Mouse (Mus musculus) right cerebral cortex, postnatal 25 days (tissue): ENCODE data around the gene Tm9sf4.

ENCODE experiments used
- DNase-seq: peaks from one replicate; pipeline ENCODE4 v3.0.0; 2022

Gene Tm9sf4

DNA sequence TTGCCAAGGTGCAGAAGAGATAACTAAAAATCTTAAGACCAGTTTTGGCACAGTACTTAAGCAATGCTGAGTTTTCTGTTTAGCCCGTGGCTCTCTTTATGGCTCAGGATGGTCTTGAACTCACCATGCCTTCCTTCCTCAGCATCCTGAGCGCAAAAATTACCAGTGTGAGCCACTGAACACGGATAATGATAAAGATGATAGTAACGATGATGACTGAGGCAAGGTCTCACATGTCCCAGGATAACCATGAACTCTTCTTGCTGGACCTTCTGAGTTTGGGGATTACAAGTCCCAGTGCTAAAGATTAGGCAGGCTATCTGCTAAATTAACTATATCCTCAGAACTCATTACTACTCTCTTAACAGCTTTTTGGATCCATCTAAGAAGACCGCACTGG lies 970 bp upstream of the Tm9sf4 start:
- DNase-seq: no peak

- no peak for DNase-seq
Measured at GRCm38 (mm10) chr2:153161684-153162080, 579 bp downstream of the Tm9sf4 start.

- DNase-seq: no peak
Measured at GRCm38 (mm10) chr2:153167136-153167535, 6.0 kb downstream of the Tm9sf4 start.

GRCm38 (mm10) chr2:153168134-153168820 lies 7.2 kb downstream of the Tm9sf4 start:
- no peak for DNase-seq

DNA sequence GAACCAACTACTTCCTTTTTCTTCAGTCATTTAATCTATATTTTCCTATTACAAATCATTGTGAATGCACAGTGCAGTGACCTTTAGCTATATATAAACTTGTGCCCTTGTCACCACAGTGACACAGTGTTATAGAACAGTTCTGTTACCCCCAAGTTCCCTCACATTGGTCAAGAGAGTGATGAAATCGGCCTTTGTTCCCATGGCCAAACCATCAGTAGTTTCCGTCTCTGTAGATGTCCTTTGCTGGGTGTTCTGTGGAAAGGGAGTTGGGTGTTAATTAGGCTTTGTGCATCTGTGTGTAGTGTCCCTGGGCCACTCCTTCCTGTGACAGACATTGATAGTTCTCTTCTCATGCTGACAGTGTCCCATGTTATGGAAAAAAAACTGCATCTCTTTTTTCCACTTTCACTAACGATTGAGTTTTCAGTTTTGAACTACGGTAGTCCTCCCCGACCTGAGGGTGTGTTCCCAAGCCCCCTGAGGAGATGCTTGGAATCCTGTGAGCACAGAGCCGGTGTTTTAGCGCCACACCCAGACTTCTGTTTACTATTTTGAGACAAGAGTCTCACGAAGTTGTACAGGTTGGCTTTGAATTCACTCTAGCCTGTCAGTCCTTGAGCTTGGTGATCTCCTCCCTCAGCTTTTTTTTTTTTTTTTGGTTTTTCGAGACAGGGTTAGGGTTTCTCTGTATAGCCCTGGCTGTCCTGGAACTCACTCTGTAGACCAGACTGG lies 9.6 kb downstream of the Tm9sf4 start:
- no peak for DNase-seq

- no peak for DNase-seq
Measured at GRCm38 (mm10) chr2:153171966-153172365, 10.9 kb downstream of the Tm9sf4 start.

DNA sequence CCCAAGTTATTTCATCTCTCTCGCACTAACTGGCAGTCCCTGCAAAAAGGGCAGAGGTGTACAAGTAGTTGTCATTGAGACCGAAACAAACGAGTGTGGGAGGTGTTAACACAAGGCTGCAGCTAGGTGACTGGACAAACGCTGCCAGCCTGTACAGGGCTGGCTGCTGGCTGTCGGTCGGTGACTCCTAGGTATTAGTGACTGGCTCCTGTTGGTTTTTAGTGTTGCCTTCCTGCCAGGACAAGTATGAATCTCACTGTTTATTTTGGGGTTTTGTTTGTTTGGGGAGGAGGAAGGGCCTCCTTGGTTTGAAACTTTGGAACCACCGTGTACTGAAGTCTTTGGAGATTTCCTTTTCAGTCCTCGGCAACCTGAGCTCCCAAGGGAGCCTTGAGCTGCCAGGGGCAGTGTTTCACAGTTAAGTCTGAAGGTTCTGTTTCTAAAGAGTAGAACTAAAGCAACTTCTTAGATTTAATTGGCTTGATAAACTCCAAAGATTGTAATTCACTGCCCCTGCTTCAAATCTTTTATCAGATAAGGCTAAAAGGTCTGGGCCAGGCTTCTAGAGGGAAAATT lies 15.0 kb downstream of the Tm9sf4 start:
- DNase-seq: no peak

GRCm38 (mm10) chr2:153177188-153177587 lies 16.1 kb downstream of the Tm9sf4 start:
- DNase-seq: no peak

DNA sequence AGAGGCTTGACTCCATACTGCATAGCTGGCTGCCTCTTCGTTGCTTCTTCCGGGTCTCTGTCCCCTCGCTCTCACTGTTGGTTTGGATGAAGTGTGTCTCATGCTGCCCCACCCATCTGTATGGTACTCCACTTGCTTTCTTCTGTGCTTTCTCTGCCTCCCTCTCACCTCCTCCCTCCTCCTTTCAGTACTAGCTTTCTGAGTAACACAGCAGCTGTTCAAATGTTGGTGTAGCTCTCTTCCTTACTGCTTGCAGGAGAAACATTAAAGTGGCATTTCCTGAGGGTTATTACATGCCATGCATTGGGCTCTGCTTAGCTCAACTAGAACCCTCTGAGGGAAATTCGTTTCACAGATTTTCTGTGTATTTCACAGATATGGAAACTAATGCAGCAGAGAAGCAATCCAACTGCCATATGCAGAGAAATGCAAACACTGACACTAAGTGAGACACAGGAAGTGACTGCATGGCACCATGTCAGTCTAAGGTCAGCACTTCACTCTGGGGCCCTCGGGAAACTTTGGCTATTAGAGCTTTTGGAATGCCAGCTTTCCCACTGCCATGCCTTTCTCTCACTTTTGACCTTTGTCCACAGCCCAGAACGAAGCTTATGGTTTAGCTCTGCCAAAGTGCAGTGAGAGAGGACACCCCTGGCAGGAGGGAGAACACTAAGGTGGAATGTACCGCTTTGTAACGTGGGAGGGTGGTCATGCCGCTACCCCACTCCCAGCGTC lies 18.2 kb downstream of the Tm9sf4 start:
- peak; percentile 21 for DNase-seq

- no peak for DNase-seq
Measured at GRCm38 (mm10) chr2:153179961-153180360, 18.9 kb downstream of the Tm9sf4 start.

- no peak for DNase-seq
Measured at GRCm38 (mm10) chr2:153186176-153186591, 25.1 kb downstream of the Tm9sf4 start.

- DNase-seq: no peak
Measured at GRCm38 (mm10) chr2:153187848-153188247, 26.7 kb downstream of the Tm9sf4 start.

DNA sequence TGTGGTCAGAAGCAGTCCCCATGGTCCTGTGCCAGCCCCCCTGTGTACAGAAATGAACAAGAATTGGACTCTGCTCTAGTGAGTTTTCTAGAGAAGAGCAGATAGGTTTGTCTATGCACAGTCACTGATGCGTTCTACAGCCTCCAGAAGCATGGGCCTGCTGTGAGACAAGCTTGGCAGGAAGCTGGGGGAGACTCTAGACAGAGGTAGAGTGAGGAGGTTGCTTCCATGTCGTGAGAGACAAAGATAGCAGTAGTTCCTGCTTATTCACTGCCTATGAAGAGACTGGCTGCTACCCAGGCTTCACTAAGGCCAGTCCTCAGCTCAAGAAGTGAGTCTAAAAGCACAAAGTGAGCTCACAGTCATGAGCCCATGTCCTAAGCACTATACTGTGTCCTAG lies 30.1 kb downstream of the Tm9sf4 start:
- no peak for DNase-seq

- no peak for DNase-seq
Measured at GRCm38 (mm10) chr2:153194255-153194654, 33.2 kb downstream of the Tm9sf4 start.

DNA sequence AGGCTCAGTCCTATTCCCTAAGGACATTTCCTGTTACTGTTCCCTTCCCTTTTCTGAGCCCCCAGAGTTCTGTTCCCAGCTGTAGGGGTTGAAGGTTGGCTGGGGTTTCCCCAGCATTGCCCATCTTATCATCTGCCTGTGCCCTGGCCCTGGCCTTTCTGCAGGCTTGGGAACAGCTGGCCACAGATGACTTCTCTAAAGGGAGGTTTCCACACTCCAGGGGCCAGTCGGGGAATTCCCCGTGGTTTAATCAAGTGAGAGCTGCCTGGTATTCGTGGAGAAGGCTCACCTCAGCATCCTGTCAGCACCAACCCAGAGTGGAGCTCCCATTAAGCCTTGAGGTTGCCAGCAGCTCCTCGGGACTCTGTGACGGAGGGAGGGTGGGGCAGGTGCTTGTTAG lies 37.4 kb downstream of the Tm9sf4 start:
- DNase-seq: no peak

GRCm38 (mm10) chr2:153199114-153199513 lies 38.0 kb downstream of the Tm9sf4 start:
- DNase-seq: no peak

GRCm38 (mm10) chr2:153202766-153203165 lies 41.7 kb downstream of the Tm9sf4 start:
- no peak for DNase-seq

- no peak for DNase-seq
Measured at GRCm38 (mm10) chr2:153208149-153208548, 47.0 kb downstream of the Tm9sf4 start.

DNA sequence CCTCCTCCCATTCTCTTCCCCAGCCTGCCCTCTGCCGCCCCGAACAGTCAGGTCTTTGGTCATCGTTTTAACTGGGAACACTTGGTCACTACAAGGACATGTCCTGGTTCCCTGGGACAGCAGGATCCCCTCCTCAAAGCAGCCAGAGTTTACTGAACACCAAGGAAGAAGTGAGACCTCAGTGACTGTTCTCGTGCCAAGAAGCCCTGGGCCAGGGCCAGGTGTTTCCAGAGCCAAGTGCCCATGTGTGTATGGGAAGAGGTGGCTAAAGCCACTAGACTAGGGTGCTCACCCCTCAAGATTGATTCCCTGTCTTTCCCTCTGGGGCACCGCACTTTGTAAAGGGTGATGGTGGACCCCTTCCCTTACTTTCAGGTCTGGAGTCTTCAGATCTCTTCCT lies 48.2 kb downstream of the Tm9sf4 start:
- DNase-seq: no peak

GRCm38 (mm10) chr2:153211451-153211850 lies 50.3 kb downstream of the Tm9sf4 start:
- DNase-seq: no peak

GRCm38 (mm10) chr2:153213351-153213750 lies 52.2 kb downstream of the Tm9sf4 start:
- DNase-seq: no peak

DNA sequence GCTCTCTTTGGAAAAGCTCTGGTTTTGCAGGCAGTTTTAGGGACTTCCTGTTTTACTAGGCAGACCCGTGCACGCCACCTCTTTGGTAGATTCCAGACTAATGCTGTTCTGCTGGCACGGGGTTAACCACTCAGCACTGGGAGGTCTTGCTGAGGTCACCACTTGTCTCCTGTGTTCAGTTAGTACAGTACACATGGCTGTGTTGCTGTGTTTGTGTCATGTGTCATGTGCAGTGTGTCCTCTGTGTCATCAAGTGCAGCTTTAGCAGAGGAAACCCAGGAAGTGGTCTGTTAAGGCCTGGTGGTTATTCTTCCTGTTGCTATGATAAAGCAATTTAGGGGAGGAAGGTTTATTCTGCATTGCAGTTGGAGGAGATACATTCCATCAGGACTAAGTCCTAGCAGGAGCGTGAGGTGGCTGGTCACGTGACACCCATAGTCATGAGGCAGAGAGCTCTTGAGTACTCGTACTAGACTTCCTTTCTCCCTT lies 53.7 kb downstream of the Tm9sf4 start:
- DNase-seq: no peak

GRCm38 (mm10) chr2:153215421-153215820 lies 54.3 kb downstream of the Tm9sf4 start:
- DNase-seq: no peak
